Mouse (Mus musculus) liver, embryonic 16.5 days (tissue): Measurements from ENCODE around the gene Thra. TPM values are rescaled to one million over a fixed set of nuclear protein-coding genes. Genes with fewer than 3 reads are reported as not detected.
A peak's percentile ranks its signal among the peaks of the same experiment; 100 is the strongest.

Experiments used
- ATAC-seq: fragments of 200-750 bp; cut with Nextera tagmentation; 2 replicates; pipeline ENCODE4 v1.8.0; 2017; ENCODE audit warnings: low read depth, mild to moderate bottlenecking, moderate number of reproducible peaks, moderate library complexity
- H3K27ac ChIP-seq: fragments of 300-500 bp; sonication (generic); 2 replicates; pipeline ENCODE4 v1.5.1; 2014; ENCODE audit warnings: mild to moderate bottlenecking, low read length
- H3K27me3 ChIP-seq: fragments of 300-500 bp; sonication (generic); 2 replicates; pipeline ENCODE4 v1.6.1; 2014; ENCODE audit warnings: low read depth, low read length, mixed read lengths; ENCODE audit not compliant: control insufficient read depth, insufficient read depth
- H3K36me3 ChIP-seq: fragments of 300-500 bp; sonication (generic); 2 replicates; pipeline ENCODE4 v1.6.1; 2014; ENCODE audit warnings: mild to moderate bottlenecking; ENCODE audit not compliant: control insufficient read depth, insufficient read depth
- H3K4me1 ChIP-seq: fragments of 300-500 bp; sonication (generic); 2 replicates; pipeline ENCODE4 v1.6.1; 2014; ENCODE audit warnings: low read depth, low read length, mixed read lengths; ENCODE audit not compliant: control insufficient read depth
- H3K4me2 ChIP-seq: fragments of 300-500 bp; sonication (generic); 2 replicates; pipeline ENCODE4 v1.6.1; 2014; ENCODE audit warnings: low read depth, low read length, mixed read lengths
- H3K4me3 ChIP-seq: fragments of 300-500 bp; sonication (generic); 2 replicates; pipeline ENCODE4 v1.5.1; 2014; ENCODE audit warnings: low read depth, mild to moderate bottlenecking, low read length
- H3K9ac ChIP-seq: fragments of 300-500 bp; sonication (generic); 2 replicates; pipeline ENCODE4 v1.6.1; 2014; ENCODE audit warnings: low read depth, low read length
- H3K9me3 ChIP-seq: fragments of 300-500 bp; sonication (generic); replicated peaks from 2 replicates; pipeline ENCODE4 v1.6.1; 2016; ENCODE audit warnings: low read length; ENCODE audit not compliant: control insufficient read depth
- WGBS: fragments of 180-500 bp; shearing (Covaris S2); extraction: QIAGEN DNeasy Blood & Tissue Kit; methylation state at CpG from one replicate; pipeline ENCODE4 v1.1.7; 2014; ENCODE audit not compliant: insufficient replicate concordance; 5-methylcytosine and 5-hydroxymethylcytosine counted together
- polyA plus RNA-seq: library from polyadenylated mRNA; unstranded; fragments of >200 nt; fragmentation: Nextera tagmentation; extraction: Ambion mirVana; gene quantifications from 2 replicates; pipeline ENCODE4 v1.2.1, GENCODE M21; 2015

Thra gene
- polyA plus RNA-seq, 1 experiment from 2014 or later: 7.7 TPM

- ATAC-seq: no peak
- Histone ChIP-seq H3K27ac (no peak overlapping the region), H3K9me3 (no peaks in the 10 kb centered on the region), H3K27me3 (no peaks in the 10 kb centered on the region), H3K4me2 (peak overlapping the region; percentile 97), H3K4me1 (peaks cover 28% of the 10 kb centered on the region), H3K9ac (no peak overlapping the region), H3K4me3 (peak overlapping the region; percentile 91), H3K36me3 (peaks cover 23% of the 10 kb centered on the region)
- WGBS: 63% methylated on average over 4 of the region's 4 CpGs
Observed at GRCm38 (mm10) chr11:98797909-98798308, 57.5 kb downstream of the Thra start.

- no peaks in the 10 kb centered on the region for H3K9me3 ChIP-seq
- H3K4me1 ChIP-seq: peaks cover 7% of the 10 kb centered on the region
- no peak within 1 kb of the TSS for H3K4me2 ChIP-seq
- H3K4me3 ChIP-seq: no peak within 1 kb of the TSS
- H3K9ac ChIP-seq: no peak within 1 kb of the TSS
- no peaks in the 10 kb centered on the region for H3K27me3 ChIP-seq
- peaks cover 51% of the 10 kb centered on the region for H3K36me3 ChIP-seq
- no peak for ATAC-seq
- no peak within 1 kb of the TSS for H3K27ac ChIP-seq
- 82% methylated on average over 5 of the region's 5 CpGs for WGBS
Observed at GRCm38 (mm10) chr11:98804605-98805004, 64.2 kb downstream of the Thra start, which contains the start of gene Casc3. TSS of gene Casc3 (plus strand) at chr11:98804905.

- peaks cover 16% of the 10 kb centered on the region for H3K4me1 ChIP-seq
- 63% methylated on average over 2 of the region's 2 CpGs for WGBS
- peak overlapping the region; percentile 72; the same call in 1 of the 2 replicates for H3K4me2 ChIP-seq
- no peaks in the 10 kb centered on the region for H3K27me3 ChIP-seq
- peaks cover 39% of the 10 kb centered on the region for H3K36me3 ChIP-seq
- H3K9me3 ChIP-seq: no peaks in the 10 kb centered on the region
- no peak for ATAC-seq
- peak overlapping the region; percentile 72; the same call in 1 of the 2 replicates for H3K27ac ChIP-seq
- no peak overlapping the region; the same call in 1 of the 2 replicates for H3K9ac ChIP-seq
- H3K4me3 ChIP-seq: no peak overlapping the region
Observed at GRCm38 (mm10) chr11:98808417-98808816, 68.0 kb downstream of the Thra start.

GRCm38 (mm10) chr11:98809457-98810290 is 69.2 kb downstream of the Thra start:
- Histone ChIP-seq H3K9me3 (no peaks in the 10 kb centered on the region), H3K36me3 (peaks cover 26% of the 10 kb centered on the region), H3K4me1 (peaks cover 16% of the 10 kb centered on the region), H3K27ac (peak overlapping the region; percentile 98), H3K27me3 (no peaks in the 10 kb centered on the region), H3K9ac (peak overlapping the region; percentile 97), H3K4me3 (peak overlapping the region; percentile 98), H3K4me2 (peak overlapping the region; percentile 74)
- peak; percentile 98 for ATAC-seq
- under 1% methylated on average over 77 of the region's 84 CpGs for WGBS

GRCm38 (mm10) chr11:98810686-98811085 is 70.2 kb downstream of the Thra start:
- H3K27me3 ChIP-seq: no peaks in the 10 kb centered on the region
- H3K27ac ChIP-seq: peak overlapping the region; percentile 98
- H3K9ac ChIP-seq: peak overlapping the region; percentile 97
- no peak for ATAC-seq
- peaks cover 16% of the 10 kb centered on the region for H3K4me1 ChIP-seq
- peaks cover 24% of the 10 kb centered on the region for H3K36me3 ChIP-seq
- 55% methylated on average over 7 of the region's 7 CpGs for WGBS
- no peaks in the 10 kb centered on the region for H3K9me3 ChIP-seq
- H3K4me2 ChIP-seq: peak overlapping the region; percentile 74
- H3K4me3 ChIP-seq: peak overlapping the region; percentile 98

- ATAC-seq: no peak
- Histone ChIP-seq H3K36me3 (peaks cover 47% of the 10 kb centered on the region), H3K9ac (no peak overlapping the region), H3K4me3 (no peak overlapping the region), H3K27ac (no peak overlapping the region), H3K9me3 (no peaks in the 10 kb centered on the region), H3K4me2 (no peak overlapping the region), H3K27me3 (no peaks in the 10 kb centered on the region), H3K4me1 (no peaks in the 10 kb centered on the region; the same call in 1 of the 2 replicates)
- WGBS: 38% methylated on average over 1 of the region's 1 CpGs
Observed at GRCm38 (mm10) chr11:98816706-98817239, 76.3 kb downstream of the Thra start.

Other genes starting within 250 kb of the Thra start
- 0.19 and 0.20 TPM in 2 replicates for gene Ikzf3, start 194.6 kb upstream of the Thra start, polyA plus RNA-seq
- gene Zpbp2, start 189.5 kb upstream of the Thra start, polyA plus RNA-seq: 0.60 and 0.85 TPM in 2 replicates
- gene Ormdl3, start 153.3 kb upstream of the Thra start, polyA plus RNA-seq: 36.6 and 38.4 TPM in 2 replicates
- gene Lrrc3c, start 142.3 kb upstream of the Thra start, polyA plus RNA-seq: not detected in 2 replicates
- 0.12 and 0.47 TPM in 2 replicates for gene Gm12355, start 115.0 kb upstream of the Thra start, polyA plus RNA-seq
- not detected in 2 replicates for gene Gsdma3, start 114.3 kb upstream of the Thra start, polyA plus RNA-seq
- not detected in 2 replicates for gene Gsdma2, start 93.9 kb upstream of the Thra start, polyA plus RNA-seq
- 0.04 TPM in 1 of 2 replicates, not detected in the other for gene Gsdma, start 76.3 kb upstream of the Thra start, polyA plus RNA-seq
- 86.4 and 86.5 TPM in 2 replicates for gene Psmd3, start 58.1 kb upstream of the Thra start, polyA plus RNA-seq
- gene Csf3, start 39.4 kb upstream of the Thra start, polyA plus RNA-seq: not detected in 2 replicates
- 22.8 and 23.8 TPM in 2 replicates for gene Med24, start 11.2 kb upstream of the Thra start, polyA plus RNA-seq
- gene Nr1d1, start 34.7 kb downstream of the Thra start, polyA plus RNA-seq: 0.65 and 0.66 TPM in 2 replicates
- gene Msl1, start 54.9 kb downstream of the Thra start, polyA plus RNA-seq: 4.9 and 5.3 TPM in 2 replicates
- gene Casc3, start 64.3 kb downstream of the Thra start, polyA plus RNA-seq: 11.6 and 13.6 TPM in 2 replicates
- 0.06 and 0.18 TPM in 2 replicates for gene Rapgefl1, start 96.1 kb downstream of the Thra start, polyA plus RNA-seq
- gene Wipf2, start 123.0 kb downstream of the Thra start, polyA plus RNA-seq: 1.2 and 1.6 TPM in 2 replicates
- 52.7 and 57.3 TPM in 2 replicates for gene Cdc6, start 167.2 kb downstream of the Thra start, polyA plus RNA-seq
- gene Rara, start 187.2 kb downstream of the Thra start, polyA plus RNA-seq: 4.2 and 5.4 TPM in 2 replicates
- 0.15 TPM in 1 of 2 replicates, not detected in the other for gene Gjd3, start 242.4 kb downstream of the Thra start, polyA plus RNA-seq